Mouse (Mus musculus) bone marrow, adult 2 months (tissue): ENCODE data around the gene Frem2.

ENCODE experiments used
- CTCF ChIP-seq: fragments of 200-500 bp; IDR thresholded peaks from 2 replicates; pipeline ENCODE4 v1.5.1; 2011; ENCODE audit warnings: low read length, control low read depth; ENCODE audit not compliant: control insufficient read depth, insufficient read depth
- POLR2A ChIP-seq: fragments of 200-500 bp; IDR thresholded peaks from 2 replicates; pipeline ENCODE4 v1.6.1; 2011; ENCODE audit warnings: low read depth, mild to moderate bottlenecking, control low read depth, low read length, borderline replicate concordance; ENCODE audit not compliant: control insufficient read depth

- TF ChIP-seq CTCF (no peak), POLR2A (no peak)
Measured at GRCm38 (mm10) chr3:53594471-53594870, 62.7 kb downstream of the Frem2 start.
